Mouse (Mus musculus): Measurements from ENCODE around the gene Sobp.

GRCm38 (mm10) chr10:43083288-43084086 is 90.8 kb downstream of the Sobp start:
- TF ChIP-seq CTCF (conservative IDR thresholded peaks at IDR 0.05; ENCODE audit: low read length) (no peak), POU5F1 (IDR thresholded peaks at IDR 0.05; ENCODE audit: borderline replicate concordance, low read length) (no peak)
